Mouse (Mus musculus) gastrocnemius, postnatal 10 days (tissue): ENCODE measurements around the gene Il12rb1. TPM values are rescaled to one million over a fixed set of nuclear protein-coding genes. Genes with fewer than 3 reads are reported as not detected.
"Not testable (repeated sequence)": the region's sequence is repeated elsewhere in the genome, so short reads cannot be mapped to it uniquely, and the experiment has no call there.

Experiments used
- DNase-seq: peaks from one replicate; pipeline ENCODE4 v3.0.0; 2021; ENCODE audit warnings: mixed read lengths
- total RNA-seq, 2 experiments: library from RNA; stranded (reverse); gene quantifications; 2 replicates each; pipeline ENCODE4 v1.2.3; 2021

Il12rb1 gene
- total RNA-seq, 2 experiments from 2014 or later: 0.16 to 0.23 TPM

GRCm38 (mm10) chr8:70801156-70801555 lies 7.1 kb upstream of the Il12rb1 start:
- no peak for DNase-seq

GRCm38 (mm10) chr8:70801830-70802229 lies 6.4 kb upstream of the Il12rb1 start:
- DNase-seq: no peak

GRCm38 (mm10) chr8:70802786-70803510 lies 5.3 kb upstream of the Il12rb1 start:
- DNase-seq: no peak

DNA sequence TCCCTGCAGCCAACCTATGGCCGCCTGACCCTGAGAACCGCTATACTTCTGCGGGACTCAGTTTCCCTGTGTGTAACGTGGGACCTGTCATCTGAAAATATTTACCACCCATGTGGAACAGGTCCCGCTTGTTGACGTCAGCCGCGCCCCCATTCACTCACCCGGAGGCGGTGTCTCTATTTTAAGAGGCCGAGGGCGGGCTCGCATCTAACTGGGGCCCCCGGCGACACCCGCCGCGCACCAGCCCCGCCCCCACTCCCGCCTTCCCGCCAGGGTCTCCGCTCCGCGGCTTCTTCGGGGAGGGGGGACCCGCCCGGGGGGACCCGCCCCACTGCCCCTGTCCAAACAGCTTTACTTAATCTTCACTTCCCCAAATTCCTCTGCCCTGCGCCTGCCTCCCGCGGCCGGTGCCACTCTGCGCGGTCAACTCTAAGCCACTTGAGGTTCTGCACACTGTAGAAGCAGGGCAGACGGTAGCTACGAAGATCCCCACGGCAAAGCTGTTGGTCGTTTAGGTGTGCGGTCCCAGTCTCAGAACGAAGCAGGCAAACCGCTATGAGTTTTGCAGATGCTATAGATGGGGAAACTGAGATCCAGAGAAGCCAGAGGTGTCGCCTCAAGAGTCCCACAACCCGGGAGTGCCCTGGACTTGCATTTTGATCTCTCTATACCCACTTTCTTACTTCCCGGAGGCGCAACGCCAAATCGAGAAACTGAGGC lies 4.3 kb upstream of the Il12rb1 start:
- no peak for DNase-seq

GRCm38 (mm10) chr8:70804481-70805206 lies 3.6 kb upstream of the Il12rb1 start, which contains the start of gene Mast3:
TSS of gene Mast3 (minus strand) at chr8:70805054.
- DNase-seq: peak; percentile 89

GRCm38 (mm10) chr8:70806541-70806940 lies 1.7 kb upstream of the Il12rb1 start:
- no peak for DNase-seq

DNA sequence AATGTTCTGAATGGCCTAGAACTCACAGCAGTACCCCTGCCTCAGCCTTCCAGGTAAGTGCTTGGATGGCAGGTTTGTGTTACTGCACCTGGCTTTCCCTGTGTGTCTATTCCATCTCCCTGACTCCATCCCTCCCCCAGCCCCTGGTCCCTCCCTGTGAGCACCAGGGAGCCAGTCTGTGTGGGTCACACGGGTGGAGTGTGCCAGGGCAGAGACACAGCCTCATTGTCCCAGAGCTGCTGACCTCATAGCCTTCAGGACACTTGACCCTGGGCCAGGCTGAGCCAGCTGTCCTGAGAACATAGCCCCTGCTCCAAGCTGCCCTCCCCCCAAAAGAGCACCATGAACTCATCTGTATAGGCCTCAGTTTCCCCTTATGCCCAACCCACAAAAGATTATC lies 945 bp upstream of the Il12rb1 start:
- no peak for DNase-seq

GRCm38 (mm10) chr8:70808955-70809701 lies 879 bp downstream of the Il12rb1 start:
- no peak for DNase-seq

- DNase-seq: no peak
Observed at GRCm38 (mm10) chr8:70810962-70811680, 2.9 kb downstream of the Il12rb1 start.

- no peak for DNase-seq
Observed at GRCm38 (mm10) chr8:70812055-70812454, 3.8 kb downstream of the Il12rb1 start.

DNA sequence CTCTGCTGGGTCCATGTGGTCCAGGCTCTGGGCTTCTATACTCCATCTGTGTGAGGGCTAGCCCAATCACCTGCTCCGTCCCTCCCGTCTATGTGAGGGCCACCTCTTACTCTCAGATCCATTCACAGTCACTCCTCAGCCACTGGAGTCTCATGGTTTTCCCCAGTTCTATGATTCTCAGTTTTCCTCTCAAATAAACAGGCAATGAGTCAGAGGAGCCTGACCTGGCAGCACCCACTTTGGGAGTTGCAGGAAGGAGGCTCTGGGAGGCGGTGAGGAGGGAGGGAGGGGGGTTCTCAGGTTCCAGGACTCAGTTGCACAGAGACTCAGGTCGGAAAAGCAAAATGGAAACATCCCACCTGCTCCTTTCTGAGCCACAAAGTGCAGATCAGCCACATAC lies 4.6 kb downstream of the Il12rb1 start:
- no peak for DNase-seq

GRCm38 (mm10) chr8:70816679-70817078 lies 8.4 kb downstream of the Il12rb1 start:
- DNase-seq: no peak

DNA sequence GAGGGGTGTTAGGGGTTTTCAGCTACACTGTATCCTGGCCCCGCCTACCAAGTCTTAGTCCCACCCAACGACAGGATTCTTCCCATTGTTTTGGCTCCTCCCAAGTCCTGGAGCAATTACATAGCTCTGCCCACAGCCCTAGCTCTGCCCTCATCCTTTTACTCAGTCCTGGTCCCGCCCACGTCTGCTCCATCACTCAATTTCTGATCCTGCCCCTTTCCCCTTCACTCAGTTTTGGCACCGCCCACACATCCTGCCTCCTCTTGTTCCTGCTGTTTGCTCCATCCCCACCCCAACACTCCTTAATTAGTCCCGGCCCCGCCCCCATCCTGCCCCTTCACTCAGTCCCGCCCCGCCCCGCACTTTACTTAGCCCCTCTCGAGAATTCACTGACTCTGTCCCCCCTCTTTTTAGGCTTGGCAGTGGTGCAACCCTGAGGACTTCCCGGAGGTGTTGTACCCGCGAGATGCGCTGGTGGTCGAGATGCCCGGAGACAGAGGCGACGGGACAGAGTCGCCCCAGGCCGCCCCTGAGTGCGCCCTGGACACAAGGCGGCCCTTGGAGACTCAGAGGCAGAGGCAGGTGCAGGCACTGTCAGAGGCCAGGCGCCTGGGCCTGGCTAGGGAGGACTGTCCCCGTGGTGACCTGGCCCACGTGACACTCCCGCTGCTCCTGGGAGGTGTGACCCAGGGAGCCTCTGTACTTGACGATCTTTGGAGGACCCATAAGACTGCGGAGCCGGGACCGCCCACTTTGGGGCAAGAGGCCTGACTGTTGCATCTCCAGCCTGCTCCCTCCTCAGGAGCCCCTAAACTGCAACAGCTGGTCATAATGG lies 12.1 kb downstream of the Il12rb1 start:
- DNase-seq: no peak

DNA sequence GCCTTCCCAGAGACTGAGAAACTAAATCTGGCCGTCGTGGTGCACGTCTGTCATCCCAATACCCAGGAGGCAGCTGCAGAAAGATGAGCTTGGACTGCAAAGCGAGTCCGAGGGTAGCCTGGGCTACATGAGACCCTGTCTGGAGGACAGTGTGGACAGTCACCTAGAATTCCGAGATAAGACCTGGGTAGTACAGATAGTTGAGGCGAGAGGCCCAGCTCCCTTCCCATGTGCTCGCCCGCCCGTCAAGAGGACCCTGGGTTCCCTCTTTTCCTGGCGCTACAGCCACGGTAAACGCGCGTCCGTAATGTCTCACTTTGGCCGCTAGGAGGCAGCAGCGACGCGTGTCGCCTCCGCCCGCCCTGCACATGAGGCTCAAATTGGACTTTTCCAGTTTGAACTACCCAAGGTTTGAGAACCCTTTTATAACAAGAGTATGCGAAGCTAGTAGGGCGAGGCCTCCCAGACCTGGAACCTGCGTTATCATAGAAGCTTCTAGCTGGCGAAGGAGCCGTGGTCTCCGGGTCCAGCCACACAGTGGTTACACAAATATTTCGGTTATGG lies 13.2 kb downstream of the Il12rb1 start:
- peak; percentile 77 for DNase-seq

- DNase-seq: no peak
Observed at GRCm38 (mm10) chr8:70821992-70822391, 13.7 kb downstream of the Il12rb1 start.

DNA sequence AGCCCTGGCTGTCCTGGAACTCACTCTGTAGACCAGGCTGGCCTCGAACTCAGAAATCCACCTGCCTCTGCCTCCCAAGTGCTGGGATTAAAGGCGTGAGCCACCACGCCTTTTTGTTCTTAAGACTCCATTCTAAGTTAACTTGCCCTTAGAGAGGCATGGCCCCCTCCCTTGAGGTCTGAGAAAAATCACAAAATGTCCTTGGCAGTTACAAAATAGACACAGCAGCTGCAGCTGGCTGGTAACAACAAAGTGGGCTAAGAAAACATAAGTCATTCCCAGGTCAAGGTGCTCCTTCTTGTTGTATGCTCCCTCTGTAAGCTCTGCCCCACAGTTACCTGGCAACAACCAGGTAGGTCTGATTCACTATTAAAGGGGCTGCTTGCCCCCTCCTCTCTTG lies 14.3 kb downstream of the Il12rb1 start:
- not testable (repeated sequence) for DNase-seq

DNA sequence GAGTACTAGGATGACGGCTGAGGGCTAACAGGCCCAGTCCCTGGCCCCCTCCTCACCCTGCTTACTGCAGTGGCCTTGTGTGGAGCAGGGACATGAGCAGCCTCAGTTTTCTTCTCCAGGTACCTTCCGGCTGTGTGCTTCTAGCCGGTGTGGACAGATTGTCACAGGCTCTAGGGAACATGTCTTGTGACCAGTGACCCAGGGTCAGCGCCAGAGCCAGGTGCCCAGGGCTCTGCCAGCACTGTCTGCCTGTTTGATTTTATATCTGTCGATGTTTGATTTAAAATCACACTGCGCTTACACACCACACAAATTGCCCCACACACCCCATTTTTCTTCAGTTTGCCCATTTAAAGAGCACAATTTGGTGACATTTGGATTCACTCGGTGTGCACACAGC lies 15.6 kb downstream of the Il12rb1 start:
- no peak for DNase-seq

GRCm38 (mm10) chr8:70825816-70826215 lies 17.6 kb downstream of the Il12rb1 start:
- DNase-seq: no peak

GRCm38 (mm10) chr8:70827010-70827409 lies 18.8 kb downstream of the Il12rb1 start:
- no peak for DNase-seq

GRCm38 (mm10) chr8:70827796-70828195 lies 19.5 kb downstream of the Il12rb1 start:
- no peak for DNase-seq
